Mouse (Mus musculus): Measurements from ENCODE around the gene Gm10024. TPM values are rescaled to one million over a fixed set of nuclear protein-coding genes. Genes with fewer than 3 reads are reported as not detected.
A peak's percentile ranks its signal among the peaks of the same experiment; 100 is the strongest.
"Not testable (repeated sequence)": the region's sequence is repeated elsewhere in the genome, so short reads cannot be mapped to it uniquely, and the experiment has no call there.

Gm10024 gene
- polyA plus RNA-seq, 1 experiment: not detected

GRCm38 (mm10) chr10:77690356-77690807 lies 20.9 kb upstream of the Gm10024 start, which contains the start of gene Gm19402:
Gene Gm19402 (minus strand): TSS chr10:77690757.
- H3K27me3 ChIP-seq (ENCODE audit: control insufficient read depth, insufficient read depth, insufficient read length): peaks cover 86% of the 10 kb centered on the region
- H3ac ChIP-seq (ENCODE audit: control insufficient read depth, insufficient read length, low read depth); H3K79me2 ChIP-seq (ENCODE audit: control insufficient read depth, insufficient read depth); H3K79me3 ChIP-seq (ENCODE audit: low read depth); H3K4me3 ChIP-seq (ENCODE audit: insufficient read depth, poor library complexity, severe bottlenecking); H3K36me3 ChIP-seq (ENCODE audit: control insufficient read depth, insufficient read depth): not testable (repeated sequence)
- peak; percentile 62 for TF ChIP-seq MYOD1 (IDR thresholded peaks at IDR 0.05; ENCODE audit: control insufficient read depth, insufficient read length, low read depth)

GRCm38 (mm10) chr10:77697133-77697532 lies 14.1 kb upstream of the Gm10024 start, which contains the start of gene Gm9508:
Gene Gm9508 (minus strand): TSS chr10:77697233.
- TF ChIP-seq CEBPB (IDR thresholded peaks at IDR 0.05; ENCODE audit: low read depth) (no peak), USF1 (IDR thresholded peaks at IDR 0.05; ENCODE audit: low read depth) (no peak), MYOG (IDR thresholded peaks at IDR 0.05; ENCODE audit: control insufficient read depth, extremely low read depth, insufficient read length) (no peak), MYOD1 (IDR thresholded peaks at IDR 0.05; ENCODE audit: control insufficient read depth, insufficient read length, low read depth) (no peak), MAX (IDR thresholded peaks at IDR 0.05) (no peak), FOSL1 (IDR thresholded peaks at IDR 0.05; ENCODE audit: insufficient read depth, low read length, poor library complexity, severe bottlenecking) (no peak), CTCF (IDR thresholded peaks at IDR 0.05; ENCODE audit: control insufficient read depth, insufficient read depth, insufficient read length) (no peak)
- Histone ChIP-seq H3ac (ENCODE audit: control insufficient read depth, insufficient read length, low read depth) (no peak within 1 kb of the TSS), H3K79me3 (ENCODE audit: low read depth) (no peaks in the 10 kb centered on the region)

GRCm38 (mm10) chr10:77706326-77706725 lies 4.9 kb upstream of the Gm10024 start, which contains the start of gene Gm10272:
Gene Gm10272 (plus strand): TSS chr10:77706626.
- no peaks in the 10 kb centered on the region for H3K79me3 ChIP-seq (ENCODE audit: low read depth)
- TF ChIP-seq CEBPB (IDR thresholded peaks at IDR 0.05; ENCODE audit: low read depth) (no peak), FOSL1 (IDR thresholded peaks at IDR 0.05; ENCODE audit: insufficient read depth, low read length, poor library complexity, severe bottlenecking) (no peak), MAX (IDR thresholded peaks at IDR 0.05) (no peak), MYOG (IDR thresholded peaks at IDR 0.05; ENCODE audit: control insufficient read depth, extremely low read depth, insufficient read length) (no peak), CTCF (IDR thresholded peaks at IDR 0.05; ENCODE audit: control insufficient read depth, insufficient read depth, insufficient read length) (no peak), MYOD1 (IDR thresholded peaks at IDR 0.05; ENCODE audit: control insufficient read depth, insufficient read length, low read depth) (no peak), USF1 (IDR thresholded peaks at IDR 0.05; ENCODE audit: low read depth) (no peak)
- H3K4me3 ChIP-seq (ENCODE audit: insufficient read depth, poor library complexity, severe bottlenecking): no peak within 1 kb of the TSS
- no peaks in the 10 kb centered on the region for H3K36me3 ChIP-seq (ENCODE audit: control insufficient read depth, insufficient read depth)
- no peaks in the 10 kb centered on the region for H3K79me2 ChIP-seq (ENCODE audit: control insufficient read depth, insufficient read depth)
- no peak within 1 kb of the TSS for H3ac ChIP-seq (ENCODE audit: control insufficient read depth, insufficient read length, low read depth)
- H3K27me3 ChIP-seq (ENCODE audit: control insufficient read depth, insufficient read depth, insufficient read length): peaks cover 5% of the 10 kb centered on the region

More at GRCm38 (mm10) chr10:77697133-77697532, 14.1 kb upstream of the Gm10024 start, which contains the start of gene Gm9508:
- Histone ChIP-seq H3K79me2 (ENCODE audit: control insufficient read depth, insufficient read depth) (no peaks in the 10 kb centered on the region), H3K36me3 (ENCODE audit: control insufficient read depth, insufficient read depth) (no peaks in the 10 kb centered on the region), H3K27me3 (ENCODE audit: control insufficient read depth, insufficient read depth, insufficient read length) (peaks cover 24% of the 10 kb centered on the region), H3K4me3 (ENCODE audit: insufficient read depth, poor library complexity, severe bottlenecking) (no peak within 1 kb of the TSS)

- Histone ChIP-seq H3K79me3 (ENCODE audit: low read depth) (no peaks in the 10 kb centered on the region), H3K4me3 (ENCODE audit: insufficient read depth, poor library complexity, severe bottlenecking) (no peak overlapping the region), H3ac (ENCODE audit: control insufficient read depth, insufficient read length, low read depth) (no peak overlapping the region), H3K27me3 (ENCODE audit: control insufficient read depth, insufficient read depth, insufficient read length) (peaks cover 5% of the 10 kb centered on the region), H3K36me3 (ENCODE audit: control insufficient read depth, insufficient read depth) (no peaks in the 10 kb centered on the region), H3K79me2 (ENCODE audit: control insufficient read depth, insufficient read depth) (no peaks in the 10 kb centered on the region)
- TF ChIP-seq MYOD1 (IDR thresholded peaks at IDR 0.05; ENCODE audit: control insufficient read depth, insufficient read length, low read depth) (no peak), USF1 (IDR thresholded peaks at IDR 0.05; ENCODE audit: low read depth) (no peak), CEBPB (IDR thresholded peaks at IDR 0.05; ENCODE audit: low read depth) (no peak)
Measured at GRCm38 (mm10) chr10:77709831-77710230, 1.4 kb upstream of the Gm10024 start.

- H3K4me3 ChIP-seq (ENCODE audit: insufficient read depth, poor library complexity, severe bottlenecking): no peak overlapping the region
- H3ac ChIP-seq (ENCODE audit: control insufficient read depth, insufficient read length, low read depth): no peak overlapping the region
- no peaks in the 10 kb centered on the region for H3K79me3 ChIP-seq (ENCODE audit: low read depth)
- no peaks in the 10 kb centered on the region for H3K79me2 ChIP-seq (ENCODE audit: control insufficient read depth, insufficient read depth)
- H3K27me3 ChIP-seq (ENCODE audit: control insufficient read depth, insufficient read depth, insufficient read length): peaks cover 5% of the 10 kb centered on the region
- no peaks in the 10 kb centered on the region for H3K36me3 ChIP-seq (ENCODE audit: control insufficient read depth, insufficient read depth)
- TF ChIP-seq MAX (IDR thresholded peaks at IDR 0.05) (no peak), MYOD1 (IDR thresholded peaks at IDR 0.05; ENCODE audit: control insufficient read depth, insufficient read length, low read depth) (no peak), USF1 (IDR thresholded peaks at IDR 0.05; ENCODE audit: low read depth) (no peak), MYOG (IDR thresholded peaks at IDR 0.05; ENCODE audit: control insufficient read depth, extremely low read depth, insufficient read length) (no peak), CEBPB (IDR thresholded peaks at IDR 0.05; ENCODE audit: low read depth) (no peak), CTCF (IDR thresholded peaks at IDR 0.05; ENCODE audit: control insufficient read depth, insufficient read depth, insufficient read length) (no peak), FOSL1 (IDR thresholded peaks at IDR 0.05; ENCODE audit: insufficient read depth, low read length, poor library complexity, severe bottlenecking) (no peak)
Measured at GRCm38 (mm10) chr10:77713734-77714133, 2.5 kb downstream of the Gm10024 start.

- no peak within 1 kb of the TSS for H3K4me3 ChIP-seq (ENCODE audit: insufficient read depth, poor library complexity, severe bottlenecking)
- H3K27me3 ChIP-seq (ENCODE audit: control insufficient read depth, insufficient read depth, insufficient read length): peaks cover 2% of the 10 kb centered on the region
- no peak within 1 kb of the TSS for H3ac ChIP-seq (ENCODE audit: control insufficient read depth, insufficient read length, low read depth)
- H3K79me2 ChIP-seq (ENCODE audit: control insufficient read depth, insufficient read depth): no peaks in the 10 kb centered on the region
- TF ChIP-seq MYOD1 (IDR thresholded peaks at IDR 0.05; ENCODE audit: control insufficient read depth, insufficient read length, low read depth) (no peak), MAX (IDR thresholded peaks at IDR 0.05) (no peak), MYOG (IDR thresholded peaks at IDR 0.05; ENCODE audit: control insufficient read depth, extremely low read depth, insufficient read length) (no peak), USF1 (IDR thresholded peaks at IDR 0.05; ENCODE audit: low read depth) (no peak), CTCF (IDR thresholded peaks at IDR 0.05; ENCODE audit: control insufficient read depth, insufficient read depth, insufficient read length) (no peak), FOSL1 (IDR thresholded peaks at IDR 0.05; ENCODE audit: insufficient read depth, low read length, poor library complexity, severe bottlenecking) (no peak), CEBPB (IDR thresholded peaks at IDR 0.05; ENCODE audit: low read depth) (no peak)
- H3K36me3 ChIP-seq (ENCODE audit: control insufficient read depth, insufficient read depth): no peaks in the 10 kb centered on the region
- H3K79me3 ChIP-seq (ENCODE audit: low read depth): no peaks in the 10 kb centered on the region
Measured at GRCm38 (mm10) chr10:77715507-77715906, 4.2 kb downstream of the Gm10024 start, which contains the start of gene Gm10142. Gene Gm10142 (plus strand): TSS chr10:77715807.

- H3K4me3 ChIP-seq (ENCODE audit: insufficient read depth, poor library complexity, severe bottlenecking); H3K27me3 ChIP-seq (ENCODE audit: control insufficient read depth, insufficient read depth, insufficient read length); H3K79me2 ChIP-seq (ENCODE audit: control insufficient read depth, insufficient read depth); H3K79me3 ChIP-seq (ENCODE audit: low read depth); H3ac ChIP-seq (ENCODE audit: control insufficient read depth, insufficient read length, low read depth); H3K36me3 ChIP-seq (ENCODE audit: control insufficient read depth, insufficient read depth): not testable (repeated sequence)
Measured at GRCm38 (mm10) chr10:77720299-77720698, 9.0 kb downstream of the Gm10024 start, which contains the start of gene Krtap12-1. Gene Krtap12-1 (plus strand): TSS chr10:77720599.
